Comparison of ENCODE assay signal across 14 mouse cellular contexts in genomic region chr2:140113851-140114250, GRCm38 (mm10). TPM values are rescaled to one million over a fixed set of nuclear protein-coding genes. Genes with fewer than 3 reads are reported as not detected.
DNase-seq lines count a peak whose midpoint lies in the region; ATAC-seq lines count a peak whose summit lies in the region.
"Had no signal": no experiment of that assay in that cellular context is flagged by ENCODE, and none has a peak within 500 bp of the region (broad histone marks: within the 10 kb centered on the region; RNA-seq: fewer than 3 reads in every experiment).

No protein-coding gene starts in this region.

- peak; percentile 5 to 33 for DNase-seq in left cerebral cortex, adult 18-20 months (ENCODE audit: low spot score in 2 of 2)
- no peak for DNase-seq in left cerebral cortex, postnatal 4 days
- DNase-seq in frontal cortex, postnatal 36 days (ENCODE audit: low spot score in 2 of 2), result peak; percentile 31 to 58
- DNase-seq in left cerebral cortex, postnatal 14 days (ENCODE audit: low spot score in 2 of 2), result peak; percentile 33 to 58
- DNase-seq in telencephalon, adult 2 months (ENCODE audit: low read depth, low spot score), result peak; percentile 66
- no peak for DNase-seq in embryo, embryonic 10 days (ENCODE audit: low spot score)
- DNase-seq in retina, embryonic 14.5 days (ENCODE audit: low spot score), result no peak
- DNase-seq: cerebellum, adult 9-10 months; liver; lung, embryonic 14.5 days; thymus, postnatal 14 days had no signal

- no peak for ATAC-seq in megakaryocyte, adult 5-6 weeks (ENCODE audit: poor library complexity, severe bottlenecking)
- ATAC-seq: intestine, embryonic 16.5 days had no signal

- intact Hi-C loops in left cerebral cortex, postnatal 4 days (cut with DNase I), result no loop called here
- intact Hi-C loops in left cerebral cortex, postnatal 14 days (cut with DNase I), result no loop called here

RNA-seq across cellular contexts. Expression of gene Gm17374, which starts 38.0 kb away (rescaled TPM):
- not detected for total RNA-seq in left cerebral cortex, adult 18-20 months (2021)
- total RNA-seq in left cerebral cortex, postnatal 4 days (2021), result not detected
- not detected for total RNA-seq in left cerebral cortex, postnatal 14 days (2021)
- total RNA-seq in megakaryocyte, adult 5-6 weeks (2015), result not detected in 2 replicates
- total RNA-seq in megakaryocyte, adult 5-6 weeks (2017), result not detected in 2 replicates
- total RNA-seq: megakaryocyte-erythroid progenitor cell, adult 5-6 weeks had no signal

RNA-seq across cellular contexts. Expression of gene Tasp1, which starts 47.2 kb away (rescaled TPM):
- total RNA-seq in left cerebral cortex, adult 18-20 months (2021), result 10 to 100 TPM; 36.2 to 37.1 TPM
- 10 to 100 TPM; 22.9 to 23.5 TPM for total RNA-seq in left cerebral cortex, postnatal 4 days (2021)
- total RNA-seq in left cerebral cortex, postnatal 14 days (2021), result 10 to 100 TPM; 32.2 to 41.3 TPM
- total RNA-seq in megakaryocyte, adult 5-6 weeks (2015), result 6.6 TPM in 2 replicates
- 7.5 and 7.6 TPM in 2 replicates for total RNA-seq in megakaryocyte, adult 5-6 weeks (2017)

RNA-seq across cellular contexts. Expression of gene Esf1, which starts 56.5 kb away (rescaled TPM):
- 10 to 100 TPM; 20.8 to 21.1 TPM for total RNA-seq in left cerebral cortex, adult 18-20 months (2021)
- total RNA-seq in left cerebral cortex, postnatal 4 days (2021), result 10 to 100 TPM; 18.7 to 19.3 TPM
- 10 to 100 TPM; 18.1 to 18.7 TPM for total RNA-seq in left cerebral cortex, postnatal 14 days (2021)
- total RNA-seq in megakaryocyte, adult 5-6 weeks (2015), result 18.9 and 21.0 TPM in 2 replicates
- total RNA-seq in megakaryocyte, adult 5-6 weeks (2017), result 26.4 and 27.0 TPM in 2 replicates

RNA-seq across cellular contexts. Expression of gene Ndufaf5, which starts 56.6 kb away (rescaled TPM):
- total RNA-seq in left cerebral cortex, adult 18-20 months (2021), result 10 to 100 TPM; 49.3 to 57.1 TPM
- total RNA-seq in left cerebral cortex, postnatal 4 days (2021), result 10 to 100 TPM; 50.1 to 55.1 TPM
- total RNA-seq in left cerebral cortex, postnatal 14 days (2021), result 10 to 100 TPM; 49.5 to 49.7 TPM
- total RNA-seq in megakaryocyte, adult 5-6 weeks (2015), result 11.7 and 12.9 TPM in 2 replicates
- 15.9 and 18.4 TPM in 2 replicates for total RNA-seq in megakaryocyte, adult 5-6 weeks (2017)

Comparison
In these comparisons a context has a peak if more than half of its experiments do, and no peak if none do; other contexts are left out.
1. DNase-seq: peak in left cerebral cortex, adult 18-20 months (2 of 2), frontal cortex, postnatal 36 days (2 of 2), left cerebral cortex, postnatal 14 days (2 of 2) and telencephalon, adult 2 months (single experiment); none in left cerebral cortex, postnatal 4 days (single experiment), embryo, embryonic 10 days (single experiment) and retina, embryonic 14.5 days (single experiment).